Mouse (Mus musculus) liver, embryonic 12.5 days (tissue): Measurements from ENCODE around the gene Nr2f2. TPM values are rescaled to one million over a fixed set of nuclear protein-coding genes. Genes with fewer than 3 reads are reported as not detected.

Experiments
- ATAC-seq: fragments of 200-750 bp; cut with Nextera tagmentation; 2 replicates; pipeline ENCODE4 v1.8.0; 2017; ENCODE audit warnings: moderate number of reproducible peaks, mild to moderate bottlenecking, moderate library complexity
- H3K27ac ChIP-seq: fragments of 300-500 bp; sonication (generic); 2 replicates; pipeline ENCODE4 v1.5.1; 2016; ENCODE audit warnings: mild to moderate bottlenecking
- H3K27me3 ChIP-seq: fragments of 300-500 bp; sonication (generic); replicated peaks from 2 replicates; pipeline ENCODE4 v1.6.1; 2016; ENCODE audit warnings: mild to moderate bottlenecking, moderate library complexity
- H3K36me3 ChIP-seq: fragments of 300-500 bp; sonication (generic); 2 replicates; pipeline ENCODE4 v1.6.1; 2016; ENCODE audit warnings: mild to moderate bottlenecking, moderate library complexity
- H3K4me1 ChIP-seq: fragments of 300-500 bp; sonication (generic); 2 replicates; pipeline ENCODE4 v1.6.1; 2016
- H3K4me2 ChIP-seq: fragments of 300-500 bp; sonication (generic); 2 replicates; pipeline ENCODE4 v1.6.1; 2016; ENCODE audit warnings: mild to moderate bottlenecking, moderate library complexity
- H3K4me3 ChIP-seq: fragments of 300-500 bp; sonication (generic); 2 replicates; pipeline ENCODE4 v1.5.1; 2016; ENCODE audit warnings: mild to moderate bottlenecking, moderate library complexity
- H3K9ac ChIP-seq: fragments of 300-500 bp; sonication (generic); 2 replicates; pipeline ENCODE4 v1.6.1; 2016; ENCODE audit warnings: mild to moderate bottlenecking, moderate library complexity
- H3K9me3 ChIP-seq: fragments of 300-500 bp; sonication (generic); replicated peaks from 2 replicates; pipeline ENCODE4 v1.6.1; 2016; ENCODE audit warnings: mild to moderate bottlenecking, moderate library complexity
- WGBS: fragments of 180-500 bp; shearing (Covaris S2); methylation state at CpG from one replicate; pipeline ENCODE4 v1.1.7; 2016; ENCODE audit not compliant: insufficient replicate concordance; 5-methylcytosine and 5-hydroxymethylcytosine counted together
- polyA plus RNA-seq: library from polyadenylated mRNA; unstranded; fragments of >200 nt; fragmentation: Nextera tagmentation; extraction: Ambion mirVana; gene quantifications from 2 replicates; pipeline ENCODE4 v1.2.1, GENCODE M21; 2016

Gene Nr2f2
- polyA plus RNA-seq, result 23.3 and 26.8 TPM in 2 replicates

DNA sequence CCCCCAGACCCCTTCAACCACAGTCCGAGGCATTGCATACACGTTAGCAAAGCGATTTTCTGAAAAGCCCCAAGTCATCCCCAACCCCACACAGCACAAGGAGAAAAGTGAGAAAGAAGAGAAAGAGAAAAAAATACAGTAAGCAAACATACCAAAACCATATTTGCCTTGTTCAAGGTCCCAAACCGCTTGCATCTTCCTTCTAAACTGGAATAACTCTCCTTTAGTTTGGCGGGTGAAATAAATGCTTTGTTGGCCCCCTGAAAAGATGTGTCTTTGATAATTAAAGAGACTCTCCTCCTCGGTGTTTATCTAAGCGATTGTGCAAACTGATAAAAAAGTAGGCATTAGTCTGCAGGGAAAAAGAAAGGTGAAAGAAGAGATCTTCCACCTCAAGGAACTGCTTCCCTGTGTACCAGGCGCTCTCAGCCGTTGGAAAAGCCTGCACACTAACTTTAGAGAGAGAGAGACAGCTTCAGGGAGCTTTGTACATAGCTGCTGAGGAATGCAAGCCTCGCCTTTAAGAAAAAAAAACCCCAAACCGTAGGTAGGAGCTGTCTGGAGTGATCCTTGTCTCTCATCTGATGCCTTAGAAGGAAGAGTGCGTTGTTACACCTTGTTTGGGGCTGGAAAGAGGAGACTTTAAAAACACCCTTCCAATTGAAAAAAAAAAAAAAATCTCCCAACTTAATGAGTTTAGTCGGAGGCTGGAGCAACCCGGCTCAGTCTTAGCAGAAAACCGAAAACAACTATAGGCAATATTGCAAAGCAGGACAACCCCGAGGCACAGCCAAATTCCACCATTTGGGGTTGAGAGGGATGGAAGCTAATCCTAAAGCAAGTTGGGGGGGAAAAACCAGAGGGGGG, at the start of gene Nr2f2:
Nr2f2 (minus strand) TSS at position 795 of the 867 bp plus-strand sequence.
- no peaks in the 10 kb centered on the region for H3K36me3 ChIP-seq
- peaks cover 93% of the 10 kb centered on the region for H3K27me3 ChIP-seq
- H3K27ac ChIP-seq, result peak within 1 kb of the TSS; percentile 73
- ATAC-seq, result no peak
- H3K9me3 ChIP-seq, result no peaks in the 10 kb centered on the region
- peak within 1 kb of the TSS; percentile 59 for H3K9ac ChIP-seq
- 0 out of 2 replicates have a peak, but pooled peaks cover 3% of the 10 kb centered on the region for H3K4me1 ChIP-seq
- WGBS, result 4% methylated on average over 16 of the region's 16 CpGs
- H3K4me2 ChIP-seq, result peak within 1 kb of the TSS; percentile 49
- H3K4me3 ChIP-seq, result peak within 1 kb of the TSS; percentile 46

DNA sequence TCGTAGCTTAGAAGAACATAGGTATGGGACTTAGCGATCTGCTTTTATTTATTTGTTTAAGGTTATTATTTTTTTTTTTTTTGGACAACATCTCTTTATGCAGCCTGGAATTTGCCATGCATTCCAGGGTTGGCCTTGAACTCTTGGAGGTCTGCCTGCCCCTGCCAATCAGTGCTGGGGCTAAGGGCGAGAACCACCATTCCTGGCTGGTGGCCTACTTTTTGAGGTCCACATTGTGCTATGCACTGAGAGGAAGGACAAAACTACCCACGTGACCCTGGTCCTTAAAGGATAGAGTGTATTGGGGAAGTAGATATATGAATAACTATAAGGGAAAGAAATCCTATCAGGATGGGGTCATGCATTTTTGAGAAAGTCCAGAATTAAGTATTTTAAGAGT, 47.9 kb upstream of the Nr2f2 start:
- no peaks in the 10 kb centered on the region for H3K9me3 ChIP-seq
- H3K27ac ChIP-seq, result no peak overlapping the region
- H3K4me1 ChIP-seq, result no peaks in the 10 kb centered on the region
- 71% methylated on average over 4 of the region's 4 CpGs for WGBS
- no peak overlapping the region for H3K4me3 ChIP-seq
- H3K4me2 ChIP-seq, result no peak overlapping the region
- H3K27me3 ChIP-seq, result no peaks in the 10 kb centered on the region
- H3K9ac ChIP-seq, result no peak overlapping the region
- H3K36me3 ChIP-seq, result 0 out of 2 replicates have a peak, but pooled peaks cover 2% of the 10 kb centered on the region
- ATAC-seq, result no peak

GRCm38 (mm10) chr7:70413646-70414045, 47.1 kb upstream of the Nr2f2 start:
- H3K4me1 ChIP-seq, result no peaks in the 10 kb centered on the region
- H3K4me2 ChIP-seq, result no peak overlapping the region
- WGBS, result 78% methylated on average over 4 of the region's 4 CpGs
- no peak overlapping the region for H3K27ac ChIP-seq
- no peaks in the 10 kb centered on the region for H3K9me3 ChIP-seq
- no peaks in the 10 kb centered on the region for H3K27me3 ChIP-seq
- H3K36me3 ChIP-seq, result 0 out of 2 replicates have a peak, but pooled peaks cover 2% of the 10 kb centered on the region
- no peak overlapping the region for H3K4me3 ChIP-seq
- ATAC-seq, result no peak
- H3K9ac ChIP-seq, result no peak overlapping the region

DNA sequence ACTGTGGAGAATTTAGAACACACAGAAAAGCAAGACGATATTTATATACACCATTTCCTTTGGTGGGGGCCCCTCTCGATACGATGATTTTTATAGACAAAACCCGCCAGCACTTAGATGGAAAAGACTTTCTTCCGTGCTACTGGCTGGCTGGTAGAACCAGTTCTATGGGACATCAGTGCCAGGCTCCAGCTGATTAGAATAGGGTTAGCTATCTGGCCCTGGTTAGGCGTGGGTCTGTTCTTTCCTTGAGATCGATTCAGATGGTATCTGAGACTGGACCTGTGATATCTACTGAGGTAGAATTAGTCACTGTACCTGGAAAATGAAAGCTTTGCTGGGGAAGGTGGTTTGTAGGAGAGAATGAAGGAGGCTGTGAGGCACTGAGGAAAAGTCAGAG, 46.4 kb upstream of the Nr2f2 start:
- no peaks in the 10 kb centered on the region for H3K27me3 ChIP-seq
- no peak overlapping the region for H3K27ac ChIP-seq
- no peak overlapping the region for H3K9ac ChIP-seq
- no peak for ATAC-seq
- H3K9me3 ChIP-seq, result no peaks in the 10 kb centered on the region
- 70% methylated on average over 7 of the region's 7 CpGs for WGBS
- no peaks in the 10 kb centered on the region for H3K4me1 ChIP-seq
- no peak overlapping the region for H3K4me3 ChIP-seq
- no peak overlapping the region for H3K4me2 ChIP-seq
- 0 out of 2 replicates have a peak, but pooled peaks cover 2% of the 10 kb centered on the region for H3K36me3 ChIP-seq

DNA sequence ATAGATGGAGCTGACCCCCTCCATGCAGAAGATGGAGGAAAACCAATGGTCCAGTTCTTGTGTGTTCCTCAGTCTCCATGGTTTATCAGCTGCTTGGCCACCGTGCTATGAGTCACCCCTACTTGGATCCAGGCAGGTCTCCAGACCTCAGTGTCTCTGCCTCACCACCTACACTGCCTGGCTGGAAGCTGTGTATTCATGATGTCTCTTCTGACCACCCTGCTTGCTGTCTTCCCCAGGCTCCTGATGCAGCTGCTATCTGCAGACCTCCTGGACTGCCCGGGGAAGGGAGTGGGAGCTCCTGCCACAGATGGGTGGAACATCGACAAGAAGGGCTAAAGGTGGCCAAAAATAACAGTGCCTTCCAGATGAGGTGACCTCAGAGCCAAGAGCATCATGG, 43.8 kb upstream of the Nr2f2 start:
- H3K4me2 ChIP-seq, result no peak overlapping the region
- WGBS, result 66% methylated on average over 3 of the region's 3 CpGs
- ATAC-seq, result no peak
- H3K4me1 ChIP-seq, result no peaks in the 10 kb centered on the region
- H3K27me3 ChIP-seq, result no peaks in the 10 kb centered on the region
- no peak overlapping the region for H3K9ac ChIP-seq
- 0 out of 2 replicates have a peak, but pooled peaks cover 2% of the 10 kb centered on the region for H3K36me3 ChIP-seq
- H3K27ac ChIP-seq, result no peak overlapping the region
- H3K9me3 ChIP-seq, result no peaks in the 10 kb centered on the region
- H3K4me3 ChIP-seq, result no peak overlapping the region

DNA sequence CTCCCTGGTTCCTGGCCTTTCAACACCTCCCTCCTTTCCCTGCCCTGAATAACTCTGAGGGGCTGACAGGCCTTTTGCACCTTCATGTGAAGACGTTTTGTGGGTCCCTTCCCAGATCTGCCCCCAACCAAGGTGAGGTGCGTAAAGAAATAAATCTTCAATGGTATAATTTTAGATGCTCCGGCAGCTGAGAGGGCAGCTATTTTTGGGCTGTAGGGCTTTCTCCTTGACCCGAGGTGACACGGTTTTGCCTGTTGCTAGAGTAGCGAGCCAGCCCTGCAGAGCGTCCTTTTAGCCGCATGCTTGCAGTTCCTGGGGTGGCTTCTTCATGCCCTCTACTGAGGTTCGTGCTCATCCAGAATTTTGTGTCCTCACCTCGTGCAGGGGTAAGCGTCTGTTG, 43.4 kb upstream of the Nr2f2 start:
- Histone ChIP-seq H3K36me3 (0 out of 2 replicates have a peak, but pooled peaks cover 2% of the 10 kb centered on the region), H3K4me2 (no peak overlapping the region), H3K4me1 (no peaks in the 10 kb centered on the region), H3K27ac (no peak overlapping the region), H3K4me3 (no peak overlapping the region), H3K9ac (no peak overlapping the region), H3K9me3 (no peaks in the 10 kb centered on the region), H3K27me3 (no peaks in the 10 kb centered on the region)
- 68% methylated on average over 11 of the region's 11 CpGs for WGBS
- no peak for ATAC-seq

GRCm38 (mm10) chr7:70408814-70409213, 42.3 kb upstream of the Nr2f2 start:
- H3K27ac ChIP-seq, result no peak overlapping the region
- no peaks in the 10 kb centered on the region for H3K9me3 ChIP-seq
- no peaks in the 10 kb centered on the region for H3K27me3 ChIP-seq
- 0 out of 2 replicates have a peak, but pooled peaks cover 8% of the 10 kb centered on the region for H3K36me3 ChIP-seq
- H3K4me2 ChIP-seq, result no peak overlapping the region
- 46% methylated on average over 3 of the region's 3 CpGs for WGBS
- no peak overlapping the region for H3K9ac ChIP-seq
- no peak overlapping the region for H3K4me3 ChIP-seq
- no peaks in the 10 kb centered on the region for H3K4me1 ChIP-seq
- ATAC-seq, result no peak

GRCm38 (mm10) chr7:70407123-70407522, 40.6 kb upstream of the Nr2f2 start:
- no peak for ATAC-seq
- no peak overlapping the region for H3K9ac ChIP-seq
- H3K9me3 ChIP-seq, result no peaks in the 10 kb centered on the region
- H3K4me2 ChIP-seq, result no peak overlapping the region
- 83% methylated on average over 11 of the region's 11 CpGs for WGBS
- no peaks in the 10 kb centered on the region for H3K4me1 ChIP-seq
- H3K27ac ChIP-seq, result no peak overlapping the region
- no peak overlapping the region for H3K4me3 ChIP-seq
- no peaks in the 10 kb centered on the region for H3K27me3 ChIP-seq
- 0 out of 2 replicates have a peak, but pooled peaks cover 8% of the 10 kb centered on the region for H3K36me3 ChIP-seq

GRCm38 (mm10) chr7:70406527-70406926, 40.0 kb upstream of the Nr2f2 start:
- H3K4me2 ChIP-seq, result no peak overlapping the region
- no peaks in the 10 kb centered on the region for H3K4me1 ChIP-seq
- no peak for ATAC-seq
- H3K27ac ChIP-seq, result no peak overlapping the region
- no peak overlapping the region for H3K4me3 ChIP-seq
- WGBS, result 79% methylated on average over 11 of the region's 11 CpGs
- H3K9me3 ChIP-seq, result no peaks in the 10 kb centered on the region
- no peak overlapping the region for H3K9ac ChIP-seq
- no peaks in the 10 kb centered on the region for H3K27me3 ChIP-seq
- 0 out of 2 replicates have a peak, but pooled peaks cover 8% of the 10 kb centered on the region for H3K36me3 ChIP-seq

DNA sequence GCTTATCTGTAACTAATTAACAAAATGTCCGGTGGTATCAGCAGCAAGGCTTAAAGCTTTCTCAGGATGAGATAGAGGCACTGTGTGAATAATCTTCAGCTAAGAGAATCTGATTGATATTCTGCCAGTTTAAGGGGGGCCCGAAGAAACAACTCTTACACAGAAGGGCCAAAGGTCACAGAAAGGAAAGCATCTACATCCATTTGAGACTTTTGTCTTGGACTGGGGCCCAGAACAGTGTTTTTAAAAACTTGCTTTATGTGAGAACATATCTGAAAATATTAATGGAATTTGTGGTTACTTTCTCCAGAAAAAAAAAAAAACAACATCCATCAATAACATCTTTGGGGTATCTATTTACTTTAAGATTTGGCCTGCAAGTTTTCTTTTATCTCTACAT, 38.9 kb upstream of the Nr2f2 start:
- WGBS, result 54% methylated on average over 2 of the region's 2 CpGs
- no peak overlapping the region for H3K4me2 ChIP-seq
- no peak for ATAC-seq

DNA sequence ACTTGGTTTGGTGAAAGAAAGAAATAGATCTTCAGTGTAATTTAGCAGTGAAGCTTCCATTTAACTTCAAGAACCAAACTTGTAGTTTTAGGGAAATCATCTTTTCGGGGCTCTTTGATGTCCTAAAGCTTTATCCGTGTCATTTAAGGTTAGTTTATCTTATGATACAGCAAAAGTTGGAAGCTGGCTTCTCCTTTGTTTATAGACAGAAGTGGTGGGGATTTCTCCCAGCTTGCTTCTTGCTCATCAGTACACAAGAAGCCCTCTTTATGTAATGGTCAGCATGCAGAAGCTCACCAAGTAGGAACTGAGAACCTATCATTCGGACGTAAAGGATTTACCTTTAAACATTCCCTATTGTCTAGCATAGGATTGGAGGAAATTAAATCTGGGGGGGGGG, 16.3 kb upstream of the Nr2f2 start:
- ATAC-seq, result no peak
- Histone ChIP-seq H3K27me3 (no peaks in the 10 kb centered on the region), H3K36me3 (no peaks in the 10 kb centered on the region), H3K4me2 (no peak overlapping the region), H3K4me3 (no peak overlapping the region), H3K4me1 (no peaks in the 10 kb centered on the region), H3K9ac (no peak overlapping the region), H3K9me3 (no peaks in the 10 kb centered on the region), H3K27ac (no peak overlapping the region)
- 62% methylated on average over 4 of the region's 4 CpGs for WGBS

More for the DNA sequence above, 38.9 kb upstream of the Nr2f2 start:
- no peaks in the 10 kb centered on the region for H3K9me3 ChIP-seq
- H3K4me1 ChIP-seq, result no peaks in the 10 kb centered on the region
- H3K4me3 ChIP-seq, result no peak overlapping the region
- no peaks in the 10 kb centered on the region for H3K27me3 ChIP-seq
- no peak overlapping the region for H3K9ac ChIP-seq
- no peak overlapping the region for H3K27ac ChIP-seq
- 0 out of 2 replicates have a peak, but pooled peaks cover 6% of the 10 kb centered on the region for H3K36me3 ChIP-seq

- H3K9ac ChIP-seq, result no peak overlapping the region
- no peaks in the 10 kb centered on the region for H3K4me1 ChIP-seq
- no peak overlapping the region for H3K27ac ChIP-seq
- no peak for ATAC-seq
- WGBS, result 79% methylated on average over 14 of the region's 14 CpGs
- H3K27me3 ChIP-seq, result no peaks in the 10 kb centered on the region
- H3K4me2 ChIP-seq, result no peak overlapping the region
- no peaks in the 10 kb centered on the region for H3K36me3 ChIP-seq
- H3K9me3 ChIP-seq, result no peaks in the 10 kb centered on the region
- no peak overlapping the region for H3K4me3 ChIP-seq
Observed at GRCm38 (mm10) chr7:70381409-70382244, 15.1 kb upstream of the Nr2f2 start.
